Mouse (Mus musculus) layer of hippocampus, postnatal 10 days (tissue): ENCODE results near the gene Chpt1. TPM values are rescaled to one million over a fixed set of nuclear protein-coding genes. Genes with fewer than 3 reads are reported as not detected.

Experiments
- DNase-seq, 2 experiments: peaks; one replicate each; pipeline ENCODE4 v3.0.0; 2021; ENCODE audit warnings: low spot score in 2 of 2
- total RNA-seq, 2 experiments: library from RNA; stranded (reverse); gene quantifications; 2 replicates each; pipeline ENCODE4 v1.2.3; 2021

Gene Chpt1
- total RNA-seq, 2 experiments from 2014 or later, result 30.4 to 31.4 TPM

DNA sequence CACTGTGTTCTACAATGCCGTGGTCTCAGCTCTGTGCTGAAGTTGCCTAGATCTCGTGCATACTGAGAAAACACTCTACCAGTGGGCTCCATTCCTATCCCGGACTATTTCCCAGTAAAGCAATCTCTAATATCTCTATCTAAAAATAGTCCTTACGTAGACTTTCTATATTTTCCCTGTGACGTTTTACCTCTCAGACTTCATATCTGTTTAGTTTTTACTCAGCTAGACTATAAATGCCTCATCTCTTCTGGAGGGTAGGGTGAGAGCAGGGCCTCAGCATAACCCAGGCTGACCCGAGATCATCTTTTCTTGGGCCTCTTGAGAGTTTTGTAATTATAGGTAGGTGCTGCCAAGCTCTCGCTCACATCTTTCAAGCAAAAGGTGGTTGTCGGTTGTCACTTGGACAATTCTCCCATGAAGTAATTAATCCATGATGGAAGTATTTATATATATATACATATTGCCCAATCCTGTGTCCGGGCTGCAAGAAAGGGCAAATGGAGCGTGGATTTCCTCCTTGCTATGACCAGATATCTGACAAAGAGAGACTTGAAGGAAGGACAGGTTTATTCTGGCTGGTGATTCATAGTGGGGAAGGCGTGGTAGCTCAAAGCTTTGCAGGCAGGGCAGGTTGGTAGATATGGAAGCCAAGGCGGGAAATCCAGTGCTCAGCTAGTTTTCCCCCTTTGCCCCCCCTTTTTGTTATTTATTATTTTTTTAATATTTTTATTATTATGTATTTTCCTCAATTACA lies 95.8 kb downstream of the Chpt1 start:
- DNase-seq, result no peak

- DNase-seq, result no peak
Measured at GRCm38 (mm10) chr10:88405812-88406211, 98.1 kb downstream of the Chpt1 start.

DNA sequence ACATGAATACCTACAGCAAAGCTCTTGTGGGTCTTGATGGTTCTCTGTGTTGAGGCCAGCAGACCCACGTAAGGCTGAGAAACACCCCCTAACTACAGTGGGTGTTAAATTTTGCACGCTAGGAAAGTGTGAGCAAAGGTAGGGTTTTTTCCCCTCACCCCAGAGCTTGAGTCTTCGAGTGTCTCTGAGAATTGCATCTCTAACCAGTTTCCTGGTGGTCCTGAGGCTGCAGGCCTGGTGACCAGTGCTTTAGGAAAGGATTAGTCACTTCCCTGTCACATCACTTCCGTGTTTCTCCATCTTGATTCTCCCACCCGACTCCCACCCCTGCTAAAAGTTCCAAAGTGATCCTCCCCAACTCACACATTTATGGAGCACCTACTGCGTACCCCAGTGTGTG lies 99.7 kb downstream of the Chpt1 start:
- no peak for DNase-seq

DNA sequence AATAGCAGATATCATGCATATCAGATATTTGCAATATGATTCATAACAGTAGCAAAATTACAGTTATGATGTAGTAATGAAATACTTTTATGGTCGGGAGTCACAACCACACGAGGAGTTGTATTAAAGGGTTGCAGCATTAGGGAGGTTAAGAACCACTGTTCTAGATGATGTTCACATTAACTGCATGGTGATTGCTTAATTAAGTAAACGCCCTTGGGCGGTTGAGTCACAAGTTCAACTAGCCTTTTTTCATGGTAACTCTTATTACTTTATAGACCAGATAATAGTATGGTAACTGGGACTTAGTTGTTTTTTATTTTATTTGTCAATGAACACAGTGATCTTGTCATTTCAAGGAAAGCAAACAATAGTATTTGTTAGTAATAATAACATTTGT lies 100.9 kb downstream of the Chpt1 start:
- no peak for DNase-seq

Other genes starting within 250 kb of the Chpt1 start
- gene Dram1, start 125.0 kb downstream of the Chpt1 start, total RNA-seq, result 1 to 10 TPM in 1 of 2 experiments, under 1 TPM in 1; 0.87 to 1.5 TPM
- 10 to 100 TPM; 86.3 to 93.5 TPM for gene Gnptab, start 124.9 kb downstream of the Chpt1 start, total RNA-seq
- gene Sycp3, start 44.5 kb downstream of the Chpt1 start, total RNA-seq, result under 1 TPM; 0.60 to 0.64 TPM
- gene Mybpc1, start 101.1 kb upstream of the Chpt1 start, total RNA-seq, result 1 to 10 TPM; 1.0 to 1.8 TPM
- not detected for gene Spic, start 180.9 kb upstream of the Chpt1 start, total RNA-seq
- 100 to 1,000 TPM; 127 TPM for gene Arl1, start 226.8 kb upstream of the Chpt1 start, total RNA-seq